Mouse (Mus musculus) heart, postnatal 14 days (tissue): Measurements from ENCODE around the gene Cfap221. TPM values are rescaled to one million over a fixed set of nuclear protein-coding genes. Genes with fewer than 3 reads are reported as not detected.
A peak's percentile ranks its signal among the peaks of the same experiment; 100 is the strongest.

ENCODE experiments used
- DNase-seq, 2 experiments: peaks; one replicate each; pipeline ENCODE4 v3.0.0; 2021 to 2022
- intact Hi-C: fragments of 180-260 bp; cut with DNase I; formaldehyde crosslinking; loops from one replicate; pipeline ENCODE4 v1.15.1; 2025
- total RNA-seq, 2 experiments: library from RNA; stranded (reverse); gene quantifications; 2 replicates each; pipeline ENCODE4 v1.2.3; 2021

The Cfap221 gene
- total RNA-seq, 2 experiments from 2014 or later = not detected

- intact Hi-C loops = loop anchor here (5.0 kb wide), 2 partner anchors 76 to 96 kb away; partner anchors contain the start of gene Ptpn4
- DNase-seq = peak; percentile 96
Measured at GRCm38 (mm10) chr1:119912953-119913814, 83.8 kb downstream of the Cfap221 start, which contains the start of gene Tmem177. TSS of gene Tmem177 (minus strand) at chr1:119913208.

- no peak for DNase-seq
- intact Hi-C loops = no loop called here
Measured at GRCm38 (mm10) chr1:119907206-119907748, 89.8 kb downstream of the Cfap221 start.

GRCm38 (mm10) chr1:119903231-119903620 lies 93.8 kb downstream of the Cfap221 start:
- intact Hi-C loops = no loop called here
- DNase-seq = no peak

GRCm38 (mm10) chr1:119902551-119903230 lies 94.3 kb downstream of the Cfap221 start:
- no peak for DNase-seq
- intact Hi-C loops = no loop called here

GRCm38 (mm10) chr1:119899195-119900123 lies 97.6 kb downstream of the Cfap221 start:
- DNase-seq = no peak
- intact Hi-C loops = no loop called here

- DNase-seq = peak; percentile 64 to 74
- intact Hi-C loops = loop anchor here (1.0 kb wide), 1 partner anchor 77 kb away; no protein-coding TSS in a partner anchor
Measured at GRCm38 (mm10) chr1:119894936-119895335, 102.1 kb downstream of the Cfap221 start.

- DNase-seq = no peak
- intact Hi-C loops = no loop called here
Measured at GRCm38 (mm10) chr1:119893600-119893999, 103.4 kb downstream of the Cfap221 start.

- intact Hi-C loops = no loop called here
Measured at GRCm38 (mm10) chr1:119892933-119893332, 104.1 kb downstream of the Cfap221 start.

GRCm38 (mm10) chr1:119891865-119892264 lies 105.2 kb downstream of the Cfap221 start:
- intact Hi-C loops = no loop called here
- DNase-seq = no peak

More at GRCm38 (mm10) chr1:119892933-119893332, 104.1 kb downstream of the Cfap221 start:
- no peak for DNase-seq

GRCm38 (mm10) chr1:119891149-119891548 lies 105.9 kb downstream of the Cfap221 start:
- intact Hi-C loops = no loop called here
- DNase-seq = no peak

GRCm38 (mm10) chr1:119889347-119889746 lies 107.7 kb downstream of the Cfap221 start:
- DNase-seq = no peak
- intact Hi-C loops = no loop called here

GRCm38 (mm10) chr1:119886320-119886719 lies 110.7 kb downstream of the Cfap221 start:
- DNase-seq = no peak
- intact Hi-C loops = no loop called here

GRCm38 (mm10) chr1:119884272-119884671 lies 112.8 kb downstream of the Cfap221 start:
- intact Hi-C loops = no loop called here

GRCm38 (mm10) chr1:119878909-119879308 lies 118.1 kb downstream of the Cfap221 start:
- peak; percentile 13 to 25 for DNase-seq
- intact Hi-C loops = no loop called here

More at GRCm38 (mm10) chr1:119884272-119884671, 112.8 kb downstream of the Cfap221 start:
- DNase-seq = no peak

GRCm38 (mm10) chr1:119877469-119877868 lies 119.6 kb downstream of the Cfap221 start:
- intact Hi-C loops = no loop called here

More at GRCm38 (mm10) chr1:119877469-119877868, 119.6 kb downstream of the Cfap221 start:
- DNase-seq = no peak

Other genes starting within 250 kb of the Cfap221 start
- 10 to 100 TPM; 32.1 to 32.8 TPM for gene Ptpn4, start 159.6 kb downstream of the Cfap221 start, total RNA-seq
- 1 to 10 TPM; 7.5 to 8.4 TPM for gene Tmem177, start 84.0 kb downstream of the Cfap221 start, total RNA-seq
- under 1 TPM in 1 of 2 experiments, not detected in 1; 0.24 TPM for gene Sctr, start 9.7 kb upstream of the Cfap221 start, total RNA-seq
- 1 to 10 TPM; 5.5 to 6.3 TPM for gene Tmem37, start 76.8 kb upstream of the Cfap221 start, total RNA-seq
- 100 to 1,000 TPM; 331 to 352 TPM for gene Dbi, start 123.8 kb upstream of the Cfap221 start, total RNA-seq
- 1 to 10 TPM; 5.4 to 5.5 TPM for gene 3110009E18Rik, start 124.0 kb upstream of the Cfap221 start, total RNA-seq